Mouse (Mus musculus) layer of hippocampus, adult 11-12 months (tissue): ENCODE results near the gene Vmn2r60.
"Not testable (repeated sequence)": the region's sequence is repeated elsewhere in the genome, so short reads cannot be mapped to it uniquely, and the experiment has no call there.

Source experiments
- DNase-seq: peaks from one replicate; pipeline ENCODE4 v3.0.0; 2022; ENCODE audit warnings: low spot score

Gene Vmn2r60

DNA sequence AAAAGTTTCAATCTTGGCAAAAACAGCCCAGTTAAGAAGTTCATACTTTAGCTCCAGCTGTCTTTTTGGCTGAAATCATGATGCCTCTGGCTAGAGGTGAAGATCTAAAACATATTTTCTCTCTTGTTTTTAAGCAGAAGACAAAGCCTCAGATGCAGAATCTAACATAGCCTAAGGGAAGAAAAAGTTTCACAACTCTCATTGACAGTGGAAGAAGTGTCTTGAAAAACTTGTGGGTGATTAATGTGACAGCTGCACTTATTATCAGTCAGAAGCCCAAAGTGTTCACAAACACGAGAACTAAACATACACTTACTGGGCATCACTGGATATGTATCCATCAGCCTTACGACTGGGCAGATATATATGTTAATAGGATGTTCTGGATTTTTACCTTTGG lies at the start of gene Vmn2r60:
Gene Vmn2r60, plus strand, starts transcription at position 301 of the 400 bp plus-strand sequence.
- DNase-seq: no peak

DNA sequence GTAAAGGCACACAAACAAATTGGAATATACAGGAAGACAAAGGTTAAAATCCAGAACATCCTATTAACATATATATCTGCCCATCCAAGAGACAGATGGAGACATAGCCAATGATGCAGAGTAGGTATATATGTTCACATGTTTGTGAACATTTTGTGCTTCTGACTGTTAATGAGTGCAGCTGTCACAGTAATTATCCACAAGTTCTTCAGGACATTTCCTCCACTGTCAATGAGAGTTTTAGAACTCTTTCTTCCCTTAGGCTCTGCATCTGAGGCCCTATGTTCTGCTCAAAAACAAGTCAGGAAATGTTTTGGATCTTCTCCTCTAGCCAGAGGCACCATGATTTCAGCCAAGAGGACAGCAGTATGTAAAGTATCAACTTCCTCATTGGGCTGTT lies 48.6 kb upstream of the Vmn2r60 start, which contains the start of gene Vmn2r59:
Gene Vmn2r59, minus strand, starts transcription at position 101 of the 400 bp plus-strand sequence.
- DNase-seq: no peak

GRCm38 (mm10) chr7:42107061-42107460 lies 509 bp upstream of the Vmn2r60 start:
- not testable (repeated sequence) for DNase-seq
